Mouse (Mus musculus) heart, embryonic 11.5 days (tissue): ENCODE data around the gene Gls. TPM values are rescaled to one million over a fixed set of nuclear protein-coding genes. Genes with fewer than 3 reads are reported as not detected.

Experiments
- ATAC-seq: fragments of 200-750 bp; cut with Nextera tagmentation; replicated peaks from 2 replicates; pipeline ENCODE4 v1.8.0; 2017; ENCODE audit warnings: moderate library complexity; ENCODE audit not compliant: insufficient number of reproducible peaks, low FRiP score, low TSS enrichment
- H3K27ac ChIP-seq: fragments of 300-500 bp; sonication (generic); 2 replicates; pipeline ENCODE4 v1.5.1; 2014; ENCODE audit warnings: mild to moderate bottlenecking, low read depth, low read length
- H3K27me3 ChIP-seq: fragments of 300-500 bp; sonication (generic); 2 replicates; pipeline ENCODE4 v1.6.1; 2014; ENCODE audit warnings: mild to moderate bottlenecking, low read length, mixed read lengths; ENCODE audit not compliant: control insufficient read depth, insufficient read depth
- H3K36me3 ChIP-seq: fragments of 300-500 bp; sonication (generic); 2 replicates; pipeline ENCODE4 v1.6.1; 2014; ENCODE audit warnings: mild to moderate bottlenecking, low read length, moderate library complexity, mixed read lengths; ENCODE audit not compliant: control insufficient read depth, insufficient read depth
- H3K4me1 ChIP-seq: fragments of 300-500 bp; sonication (generic); 2 replicates; pipeline ENCODE4 v1.6.1; 2014; ENCODE audit warnings: low read length; ENCODE audit not compliant: control insufficient read depth, insufficient read depth
- H3K4me2 ChIP-seq: fragments of 300-500 bp; sonication (generic); 2 replicates; pipeline ENCODE4 v1.6.1; 2014; ENCODE audit warnings: mild to moderate bottlenecking, moderate library complexity
- H3K4me3 ChIP-seq: fragments of 300-500 bp; sonication (generic); 2 replicates; pipeline ENCODE4 v1.5.1; 2014; ENCODE audit warnings: low read depth, low read length
- H3K9ac ChIP-seq: fragments of 300-500 bp; sonication (generic); 2 replicates; pipeline ENCODE4 v1.6.1; 2014; ENCODE audit warnings: mild to moderate bottlenecking, low read depth, low read length, moderate library complexity
- H3K9me3 ChIP-seq: fragments of 300-500 bp; sonication (generic); replicated peaks from 2 replicates; pipeline ENCODE4 v1.6.1; 2016; ENCODE audit warnings: low read length; ENCODE audit not compliant: control insufficient read depth
- WGBS: fragments of 180-500 bp; shearing (Covaris S2); extraction: QIAGEN DNeasy Blood & Tissue Kit; methylation state at CpG from one replicate; pipeline ENCODE4 v1.1.7; 2014; ENCODE audit not compliant: insufficient replicate concordance; 5-methylcytosine and 5-hydroxymethylcytosine counted together
- polyA plus RNA-seq: library from polyadenylated mRNA; unstranded; fragments of >200 nt; fragmentation: Nextera tagmentation; extraction: Ambion mirVana; gene quantifications from 2 replicates; pipeline ENCODE4 v1.2.1, GENCODE M21; 2014

The Gls gene
- polyA plus RNA-seq, 1 experiment from 2014 or later: 36.0 TPM

DNA sequence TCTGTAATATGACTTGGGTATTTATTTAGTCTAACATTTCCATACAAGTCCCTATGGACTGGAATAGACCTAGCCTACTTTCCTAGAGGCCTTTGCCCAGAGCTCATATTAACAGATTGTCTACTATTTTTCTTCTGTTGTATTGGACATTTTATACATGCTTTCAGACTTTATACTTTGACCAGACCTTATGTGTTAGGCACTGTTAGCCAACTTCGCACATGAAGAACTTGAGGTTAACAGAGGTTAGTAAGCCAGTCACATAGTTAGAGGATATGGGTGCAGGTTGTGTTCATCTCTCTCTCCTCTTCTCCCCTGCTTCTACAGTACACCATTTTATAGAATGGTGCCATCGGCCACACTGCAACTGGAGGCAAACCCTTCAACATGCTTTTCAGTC is 75.0 kb downstream of the Gls start:
- no peak overlapping the region for H3K4me2 ChIP-seq
- no peaks in the 10 kb centered on the region for H3K27me3 ChIP-seq
- ATAC-seq: no peak
- H3K36me3 ChIP-seq: peaks cover 3% of the 10 kb centered on the region; the same call in 1 of the 2 replicates
- H3K9ac ChIP-seq: no peak overlapping the region
- H3K27ac ChIP-seq: no peak overlapping the region
- no peaks in the 10 kb centered on the region for H3K9me3 ChIP-seq
- H3K4me3 ChIP-seq: no peak overlapping the region
- 91% methylated on average over 2 of the region's 2 CpGs for WGBS
- no peaks in the 10 kb centered on the region for H3K4me1 ChIP-seq

DNA sequence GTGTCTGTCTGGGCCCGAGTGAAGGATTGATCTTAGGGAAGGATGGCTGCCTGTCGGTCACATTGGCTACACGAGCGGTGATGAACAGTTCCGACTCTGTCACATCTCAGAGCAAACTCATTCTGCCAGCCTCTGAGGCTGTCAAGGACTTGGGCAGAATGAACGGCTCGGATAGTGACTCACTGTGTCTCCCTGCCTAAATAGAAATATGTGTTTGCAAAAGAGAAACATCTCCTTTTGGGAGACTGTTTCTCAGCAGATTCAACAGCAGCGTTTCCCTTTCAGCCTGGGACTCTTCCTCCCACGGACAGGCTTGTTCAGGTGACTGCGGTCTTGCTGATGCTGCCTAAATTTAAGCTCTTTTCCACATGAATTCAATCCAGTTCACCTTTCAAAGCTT is 76.7 kb downstream of the Gls start:
- peaks cover 6% of the 10 kb centered on the region for H3K36me3 ChIP-seq
- ATAC-seq: no peak

DNA sequence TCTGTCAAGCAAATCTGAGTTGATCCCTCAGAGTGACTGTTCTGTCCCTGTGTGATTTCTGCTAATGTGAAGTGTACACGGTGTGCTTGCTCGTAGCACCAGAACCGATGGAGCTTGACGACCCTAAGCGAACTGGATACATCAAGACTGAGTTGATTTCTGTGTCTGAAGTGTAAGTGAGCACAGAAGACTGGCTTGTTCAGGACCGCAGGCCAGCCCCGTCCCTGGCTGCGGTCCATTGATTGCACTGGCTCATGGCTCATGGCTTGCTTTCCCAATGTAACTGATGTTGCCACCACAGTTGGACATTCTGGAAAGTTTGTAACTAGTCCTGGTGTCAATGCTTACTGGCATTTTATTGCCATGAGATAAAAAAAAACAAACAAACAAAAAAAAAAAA is 78.1 kb downstream of the Gls start:
- peaks cover 12% of the 10 kb centered on the region for H3K4me1 ChIP-seq
- H3K9me3 ChIP-seq: no peaks in the 10 kb centered on the region
- H3K27ac ChIP-seq: no peak overlapping the region
- H3K27me3 ChIP-seq: no peaks in the 10 kb centered on the region
- H3K4me2 ChIP-seq: no peak overlapping the region
- ATAC-seq: no peak
- peaks cover 6% of the 10 kb centered on the region for H3K36me3 ChIP-seq
- no peak overlapping the region for H3K4me3 ChIP-seq
- no peak overlapping the region for H3K9ac ChIP-seq
- 93% methylated on average over 8 of the region's 8 CpGs for WGBS

More for the DNA sequence above, 76.7 kb downstream of the Gls start:
- Histone ChIP-seq H3K27ac (no peak overlapping the region), H3K9ac (no peak overlapping the region), H3K4me2 (no peak overlapping the region), H3K9me3 (no peaks in the 10 kb centered on the region), H3K27me3 (no peaks in the 10 kb centered on the region), H3K4me3 (no peak overlapping the region), H3K4me1 (no peaks in the 10 kb centered on the region)
- 86% methylated on average over 10 of the region's 10 CpGs for WGBS

DNA sequence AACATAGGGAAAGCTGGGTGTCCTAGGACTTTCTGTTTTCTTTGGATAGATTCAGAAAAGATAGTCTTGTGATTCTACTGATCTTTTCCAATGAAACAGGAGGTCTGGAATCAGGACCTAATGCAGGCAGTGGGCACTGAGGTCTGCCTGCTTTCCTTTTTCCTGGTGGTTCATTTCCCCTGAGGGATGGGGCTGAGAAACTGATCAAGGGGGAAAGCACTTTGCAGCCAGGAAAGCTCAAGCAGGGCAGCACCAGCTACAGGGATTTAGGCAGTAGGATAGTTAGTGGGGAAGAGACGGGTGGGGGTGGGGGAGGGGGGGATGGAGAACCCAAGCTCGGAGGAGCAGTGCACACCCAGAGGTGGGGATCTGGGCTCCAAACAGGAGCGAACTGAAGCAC is 80.1 kb downstream of the Gls start:
- peaks cover 6% of the 10 kb centered on the region for H3K36me3 ChIP-seq
- no peaks in the 10 kb centered on the region for H3K27me3 ChIP-seq
- whole genome bisulfite sequencing: 33% methylated on average over 3 of the region's 3 CpGs
- H3K9me3 ChIP-seq: no peaks in the 10 kb centered on the region
- ATAC-seq: no peak
- peaks cover 15% of the 10 kb centered on the region for H3K4me1 ChIP-seq
- H3K9ac ChIP-seq: no peak overlapping the region
- no peak overlapping the region for H3K4me2 ChIP-seq
- no peak overlapping the region for H3K4me3 ChIP-seq
- peak overlapping the region; percentile 67 for H3K27ac ChIP-seq

DNA sequence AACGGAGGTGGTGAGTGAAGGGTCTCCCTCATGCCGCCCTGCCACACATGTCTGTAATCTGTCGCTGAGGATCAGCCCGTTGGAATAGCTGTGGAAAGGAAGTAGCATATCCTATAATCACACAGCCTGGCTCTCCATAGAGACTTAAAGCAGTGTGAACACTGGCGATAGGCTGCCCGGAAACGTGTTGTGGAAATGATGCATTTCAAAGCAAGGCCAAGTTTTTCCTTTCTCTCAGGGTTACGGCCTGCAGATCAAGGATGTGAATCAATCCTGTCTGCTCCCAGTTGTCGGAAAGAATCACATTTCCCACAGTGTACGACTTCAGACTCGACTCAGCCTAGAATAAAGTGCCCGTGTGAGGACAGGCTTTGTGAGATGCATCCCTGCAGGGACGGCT is 80.7 kb downstream of the Gls start:
- Histone ChIP-seq H3K36me3 (peaks cover 3% of the 10 kb centered on the region), H3K4me1 (peaks cover 17% of the 10 kb centered on the region), H3K9me3 (no peaks in the 10 kb centered on the region), H3K27me3 (no peaks in the 10 kb centered on the region), H3K4me2 (no peak overlapping the region), H3K9ac (no peak overlapping the region), H3K4me3 (no peak overlapping the region), H3K27ac (peak overlapping the region; percentile 74; the same call in 1 of the 2 replicates)
- peak; percentile 67 for ATAC-seq
- 55% methylated on average over 13 of the region's 13 CpGs for WGBS

DNA sequence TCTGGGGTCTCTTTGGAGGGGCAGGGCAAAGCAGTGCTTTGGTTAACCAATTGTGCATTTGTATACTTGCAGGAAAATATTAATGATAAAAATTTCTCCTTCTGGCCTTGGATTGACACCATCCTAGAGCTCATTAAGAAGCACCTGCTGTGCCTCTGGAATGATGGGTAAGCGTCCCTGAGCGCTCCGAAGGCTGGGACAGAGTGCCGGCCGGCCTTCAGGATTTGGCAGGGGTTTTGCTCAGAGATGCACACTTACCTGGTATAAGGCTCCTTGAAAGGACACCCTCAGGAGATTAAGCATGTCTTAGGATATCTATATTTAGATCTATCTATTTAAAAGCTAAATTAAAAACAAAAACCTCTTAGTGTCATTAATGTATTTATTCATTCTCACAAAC is 81.9 kb downstream of the Gls start:
- no peaks in the 10 kb centered on the region for H3K27me3 ChIP-seq
- H3K4me1 ChIP-seq: peaks cover 19% of the 10 kb centered on the region
- H3K4me3 ChIP-seq: no peak overlapping the region
- peaks cover 3% of the 10 kb centered on the region; the same call in 1 of the 2 replicates for H3K36me3 ChIP-seq
- H3K9me3 ChIP-seq: no peaks in the 10 kb centered on the region
- no peak overlapping the region for H3K4me2 ChIP-seq
- H3K9ac ChIP-seq: no peak overlapping the region
- 91% methylated on average over 5 of the region's 5 CpGs for WGBS
- H3K27ac ChIP-seq: peak overlapping the region; percentile 58
- no peak for ATAC-seq

DNA sequence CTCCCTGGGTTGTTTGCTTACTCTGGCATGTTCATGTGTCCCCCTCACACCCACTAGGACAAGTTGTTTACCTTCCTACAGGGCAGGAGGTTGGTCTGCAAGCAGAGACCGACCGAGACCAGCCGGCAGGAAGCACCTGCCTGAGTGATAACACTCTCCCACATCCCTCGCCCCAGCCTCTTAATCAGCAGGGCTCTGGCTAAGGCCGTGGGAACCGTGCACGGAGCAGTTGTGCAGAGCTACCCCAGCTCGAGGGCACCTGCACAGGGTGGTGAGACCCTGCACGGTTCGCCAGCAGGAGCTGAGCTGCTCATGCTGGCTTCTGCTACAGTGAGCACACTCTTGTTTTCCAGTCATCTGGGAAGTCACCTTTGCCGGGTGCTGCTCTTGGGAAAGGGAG is 82.4 kb downstream of the Gls start:
- no peak overlapping the region for H3K9ac ChIP-seq
- H3K36me3 ChIP-seq: peaks cover 3% of the 10 kb centered on the region; the same call in 1 of the 2 replicates
- H3K27ac ChIP-seq: peak overlapping the region; percentile 58
- no peak overlapping the region for H3K4me2 ChIP-seq
- H3K4me1 ChIP-seq: peaks cover 19% of the 10 kb centered on the region
- WGBS: 29% methylated on average over 11 of the region's 11 CpGs
- H3K27me3 ChIP-seq: no peaks in the 10 kb centered on the region
- ATAC-seq: peak; percentile 71; the same call in 1 of the 2 replicates
- H3K4me3 ChIP-seq: no peak overlapping the region
- H3K9me3 ChIP-seq: no peaks in the 10 kb centered on the region

DNA sequence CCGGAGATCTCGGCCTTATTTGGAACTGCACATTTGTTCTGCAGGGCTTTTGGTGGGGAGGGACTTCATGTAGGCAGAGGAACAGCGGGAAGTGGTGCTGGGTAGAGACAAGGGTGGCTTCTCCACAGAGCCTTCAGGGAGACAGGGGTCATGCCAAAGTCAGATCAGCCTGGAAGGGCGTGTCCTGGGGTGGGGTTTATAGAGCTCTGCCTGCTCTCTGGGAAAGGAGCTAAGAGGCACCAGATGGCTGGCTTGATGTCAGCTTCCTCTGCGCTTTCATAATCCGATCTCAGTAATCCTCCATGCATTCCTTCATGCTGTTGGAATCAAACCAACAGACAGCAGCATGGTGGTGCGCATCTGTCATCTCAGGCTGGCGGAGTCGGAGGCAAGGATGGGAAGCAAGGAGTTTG is 83.1 kb downstream of the Gls start:
- H3K27ac ChIP-seq: peak overlapping the region; percentile 25; the same call in 1 of the 2 replicates
- ATAC-seq: 0 out of 2 replicates have a peak, but pooled peaks have one; percentile 33
- H3K27me3 ChIP-seq: no peaks in the 10 kb centered on the region
- H3K4me2 ChIP-seq: no peak overlapping the region
- no peaks in the 10 kb centered on the region for H3K9me3 ChIP-seq
- H3K36me3 ChIP-seq: peaks cover 3% of the 10 kb centered on the region; the same call in 1 of the 2 replicates
- no peak overlapping the region for H3K4me3 ChIP-seq
- peaks cover 19% of the 10 kb centered on the region for H3K4me1 ChIP-seq
- H3K9ac ChIP-seq: no peak overlapping the region
- 44% methylated on average over 9 of the region's 9 CpGs for WGBS

DNA sequence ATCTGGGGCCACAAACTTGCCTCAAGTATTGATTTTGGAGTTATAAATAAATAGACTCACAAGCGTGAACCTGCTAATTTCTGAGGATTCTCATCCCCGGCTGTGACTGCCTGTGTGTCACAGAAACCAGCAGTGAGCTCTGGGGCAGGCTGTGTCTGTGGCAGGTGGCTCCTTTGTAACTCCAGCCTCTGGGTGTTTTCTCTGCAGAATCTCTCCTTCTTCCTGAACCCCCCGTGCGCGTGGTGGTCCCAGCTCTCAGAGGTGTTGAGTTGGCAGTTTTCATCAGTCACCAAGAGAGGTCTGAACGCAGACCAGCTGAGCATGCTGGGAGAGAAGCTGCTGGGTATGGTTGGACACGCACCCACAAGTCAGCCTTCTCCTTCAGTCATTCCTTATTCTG is 84.3 kb downstream of the Gls start:
- no peaks in the 10 kb centered on the region for H3K27me3 ChIP-seq
- H3K27ac ChIP-seq: no peak overlapping the region
- H3K9ac ChIP-seq: no peak overlapping the region
- peaks cover 19% of the 10 kb centered on the region for H3K4me1 ChIP-seq
- H3K36me3 ChIP-seq: peaks cover 3% of the 10 kb centered on the region; the same call in 1 of the 2 replicates
- no peak for ATAC-seq
- no peaks in the 10 kb centered on the region for H3K9me3 ChIP-seq
- 60% methylated on average over 7 of the region's 7 CpGs for WGBS
- H3K4me3 ChIP-seq: no peak overlapping the region
- no peak overlapping the region for H3K4me2 ChIP-seq
